Mouse (Mus musculus): ENCODE data around the gene Clcn6.

DNA sequence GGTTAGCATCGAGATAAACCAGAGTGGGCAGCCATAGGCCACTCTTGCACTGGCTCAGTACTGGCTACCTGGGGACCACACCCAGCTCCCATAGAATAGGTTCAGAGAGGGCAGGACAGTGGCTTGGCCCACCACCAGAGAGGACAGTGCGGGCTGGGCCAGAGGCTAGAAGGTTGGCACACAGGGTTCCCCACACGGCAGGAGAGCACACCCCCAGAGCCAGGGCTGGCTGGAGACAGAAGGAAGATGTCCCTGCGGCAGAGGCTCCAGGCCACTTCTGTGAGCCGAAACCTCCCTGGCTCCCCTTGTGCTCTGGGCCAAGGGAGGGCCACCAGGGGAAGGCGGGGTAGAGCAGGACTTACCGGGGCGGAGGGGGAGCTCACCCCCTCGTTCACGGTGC lies 42.6 kb upstream of the Clcn6 start:
- TF ChIP-seq CTCF (IDR thresholded peaks at IDR 0.05; ENCODE audit: insufficient read depth, low read depth, low read length), result no peak
- TF ChIP-seq POLR2A (IDR thresholded peaks at IDR 0.05; ENCODE audit: insufficient read depth, low read depth, low read length), result no peak
